Comparison of ENCODE assay signal across 20 mouse cellular contexts in genomic region chr6:34416521-34416920, GRCm38 (mm10). TPM values are rescaled to one million over a fixed set of nuclear protein-coding genes. Genes with fewer than 3 reads are reported as not detected.
DNase-seq lines count a peak whose midpoint lies in the region.
"Had no signal": no experiment of that assay in that cellular context is flagged by ENCODE, and none has a peak within 500 bp of the region (broad histone marks: within the 10 kb centered on the region; RNA-seq: fewer than 3 reads in every experiment).

No protein-coding gene starts in this region.

- DNase-seq in adrenal gland, adult (ENCODE audit: inconsistent age in 2 of 2, low spot score in 1 of 2): peak; percentile 72 to 89
- no peak for DNase-seq in adrenal gland, adult 18-20 months (ENCODE audit: low spot score in 2 of 2)
- peak; percentile 57 for DNase-seq in 416B (ENCODE audit: low read depth)
- DNase-seq in adrenal gland, postnatal 10 days: peak; percentile 67
- peak; percentile 72 to 80 for DNase-seq in adrenal gland, postnatal 36 days
- no peak for DNase-seq in spleen, adult 12 weeks (ENCODE audit: low spot score)
- no peak for DNase-seq in spleen, adult 18-20 months
- DNase-seq: B cell, adult 2 months; cerebellum, adult 11-12 months; cerebellum, adult 8-10 months; cerebellum, postnatal 10 days; cerebellum, postnatal 36 days; embryo, embryonic 11 days; forebrain, postnatal 0 days; gastrocnemius, adult 2 months; gastrocnemius, postnatal 14 days; heart, adult 11 months had no signal

RNA-seq across cellular contexts. Expression of gene Akr1b7, which starts 4.4 kb away (rescaled TPM):
- total RNA-seq in adrenal gland, adult 18-20 months (2021): 1,000 to 10,000 TPM; 2,529 to 6,211 TPM
- total RNA-seq in adrenal gland, postnatal 10 days (2021): 1,000 to 10,000 TPM in 1 of 2 experiments, 100 to 1,000 TPM in 1; 143 to 1,372 TPM
- 1,000 to 10,000 TPM; 2,443 to 8,516 TPM for total RNA-seq in adrenal gland, postnatal 36 days (2021)
- total RNA-seq: forebrain, postnatal 0 days; G1E; gastrocnemius, adult 2 months; gastrocnemius, postnatal 14 days; heart, postnatal 25 days; hematopoietic stem cell, adult 5-6 weeks had no signal

RNA-seq across cellular contexts. Expression of gene Akr1b10, which starts 32.5 kb away (rescaled TPM):
- total RNA-seq in adrenal gland, adult 18-20 months (2021): 100 to 1,000 TPM; 154 to 191 TPM
- 10 to 100 TPM; 84.6 to 85.5 TPM for total RNA-seq in adrenal gland, postnatal 10 days (2021)
- total RNA-seq in adrenal gland, postnatal 36 days (2021): 100 to 1,000 TPM; 142 to 220 TPM

RNA-seq across cellular contexts. Expression of gene Bpgm, which starts 59.5 kb away (rescaled TPM):
- 10 to 100 TPM; 26.2 to 39.8 TPM for total RNA-seq in adrenal gland, adult 18-20 months (2021)
- 10 to 100 TPM; 35.9 to 49.7 TPM for total RNA-seq in adrenal gland, postnatal 10 days (2021)
- 10 to 100 TPM; 27.3 to 33.0 TPM for total RNA-seq in adrenal gland, postnatal 36 days (2021)

Comparison
In these comparisons a context has a peak if more than half of its experiments do, and no peak if none do; other contexts are left out.
1. DNase-seq: peak in adrenal gland, adult (2 of 2), 416B (single experiment), adrenal gland, postnatal 10 days (single experiment) and adrenal gland, postnatal 36 days (2 of 2); none in adrenal gland, adult 18-20 months (0 of 2), spleen, adult 12 weeks (single experiment) and spleen, adult 18-20 months (0 of 2).